Mouse (Mus musculus) cerebellum, adult 8-10 months (tissue): ENCODE results near the gene 1110051M20Rik.
"Not testable (repeated sequence)": the region's sequence is repeated elsewhere in the genome, so short reads cannot be mapped to it uniquely, and the experiment has no call there.

ENCODE experiments used
- DNase-seq: peaks from one replicate; pipeline ENCODE4 v3.0.0; 2022

1110051M20Rik gene

DNA sequence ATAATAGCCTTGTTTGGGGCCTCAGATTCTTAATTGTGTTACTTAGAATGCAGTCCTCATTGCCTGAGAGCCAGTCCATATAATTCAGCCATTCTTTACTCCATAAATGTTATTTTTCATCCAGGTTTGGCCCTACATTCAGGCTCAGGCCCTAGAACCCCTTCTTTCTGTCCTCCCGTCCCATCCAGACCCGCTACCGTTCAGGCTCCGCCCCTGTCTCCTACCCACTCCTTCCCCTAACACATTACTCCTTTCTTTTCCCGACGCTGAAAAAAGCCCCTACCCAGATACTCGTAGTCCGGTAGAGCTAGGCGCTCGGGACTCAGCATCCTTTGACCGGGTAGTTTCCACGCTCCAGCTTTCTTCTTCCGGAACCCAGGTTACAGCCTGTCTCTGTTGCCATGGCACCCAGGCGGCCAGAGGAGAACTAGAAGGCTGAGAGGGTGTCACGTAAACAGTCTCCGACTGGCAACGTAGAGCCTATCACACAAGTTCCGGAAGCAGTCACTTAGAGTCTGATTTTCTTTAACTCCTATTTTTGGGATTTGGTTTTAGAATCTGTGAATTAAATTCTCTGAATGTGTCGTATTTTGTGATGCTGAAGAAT is at the start of gene 1110051M20Rik:
TSS of gene 1110051M20Rik (minus strand) at position 419 of the 607 bp plus-strand sequence.
- DNase-seq = peak; percentile 86

- peak; percentile 79 for DNase-seq
Measured at GRCm38 (mm10) chr2:91493981-91494380, 49.5 kb upstream of the 1110051M20Rik start.

GRCm38 (mm10) chr2:91492071-91492635 is 47.6 kb upstream of the 1110051M20Rik start:
- DNase-seq = peak; percentile 87

DNA sequence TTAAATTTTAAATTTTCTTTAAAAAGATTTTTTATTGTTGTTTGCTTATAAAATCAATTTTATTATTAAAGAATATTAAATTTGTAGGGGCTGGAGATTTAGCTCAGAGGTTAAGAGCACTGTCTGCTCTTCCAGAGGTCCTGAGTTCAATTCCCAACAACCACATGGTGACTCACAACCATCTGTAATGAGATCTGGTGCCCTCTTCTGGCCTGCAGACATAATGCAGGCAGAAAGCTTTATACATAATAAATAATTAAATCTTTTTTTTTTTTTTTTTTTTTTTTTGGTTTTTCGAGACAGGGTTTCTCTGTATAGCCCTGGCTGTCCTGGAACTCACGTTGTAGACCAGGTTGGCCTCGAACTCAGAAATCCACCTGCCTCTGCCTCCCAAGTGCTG is 42.8 kb upstream of the 1110051M20Rik start:
- not testable (repeated sequence) for DNase-seq

DNA sequence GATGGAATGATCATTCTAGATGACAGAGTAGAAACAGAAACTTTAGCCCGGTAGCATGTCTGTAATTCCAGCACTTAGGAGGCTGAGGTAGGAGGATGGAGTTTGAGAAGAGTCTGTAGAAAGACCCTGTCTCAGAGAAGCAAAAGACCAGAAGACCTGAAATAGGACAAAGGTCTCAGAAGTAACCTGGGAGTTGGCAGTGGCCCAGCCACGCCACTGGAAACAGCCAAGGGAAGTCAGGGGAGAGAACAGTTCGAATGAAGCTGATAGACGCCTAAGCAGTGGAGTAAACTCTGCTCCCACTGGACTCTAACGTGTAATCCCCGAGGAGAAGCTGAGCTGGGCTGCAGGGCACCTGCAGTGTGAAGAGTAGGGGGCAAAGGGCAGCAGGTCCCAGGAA is 40.8 kb upstream of the 1110051M20Rik start:
- DNase-seq = no peak

GRCm38 (mm10) chr2:91484698-91485097 is 40.2 kb upstream of the 1110051M20Rik start:
- no peak for DNase-seq

DNA sequence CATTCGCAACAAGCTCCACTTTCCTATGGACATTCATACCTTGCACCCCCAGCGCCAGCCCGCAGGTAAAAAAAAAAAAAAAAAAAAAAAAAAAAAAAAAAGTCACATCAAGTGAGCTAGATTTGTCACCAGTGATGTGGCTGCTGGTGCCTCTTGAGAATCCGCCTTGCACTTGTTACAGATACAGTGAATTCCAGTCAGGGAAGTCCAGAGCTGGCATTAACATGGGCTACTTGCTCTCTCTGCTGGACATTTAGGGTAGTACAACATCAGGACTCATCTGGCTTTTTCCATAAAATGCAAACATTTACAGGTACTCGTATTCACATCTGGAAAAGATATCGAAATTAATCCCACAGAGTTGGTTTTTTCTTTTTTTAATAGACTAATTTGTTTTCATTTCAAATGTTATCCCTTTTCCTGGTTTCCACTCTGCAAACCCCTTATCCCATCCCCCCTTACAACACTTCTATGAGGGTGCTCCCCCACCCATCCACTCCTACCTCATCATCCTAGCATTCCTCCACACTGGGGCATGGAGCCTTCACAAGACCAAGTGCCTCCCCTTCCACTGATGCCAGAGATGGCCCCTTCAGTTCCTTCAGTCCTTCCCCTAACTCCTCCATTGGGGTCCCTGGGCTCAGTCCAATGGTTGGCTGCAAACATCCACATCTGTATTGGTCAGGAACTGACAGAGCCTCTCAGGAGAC is 36.5 kb upstream of the 1110051M20Rik start:
- DNase-seq = peak; percentile 72

DNA sequence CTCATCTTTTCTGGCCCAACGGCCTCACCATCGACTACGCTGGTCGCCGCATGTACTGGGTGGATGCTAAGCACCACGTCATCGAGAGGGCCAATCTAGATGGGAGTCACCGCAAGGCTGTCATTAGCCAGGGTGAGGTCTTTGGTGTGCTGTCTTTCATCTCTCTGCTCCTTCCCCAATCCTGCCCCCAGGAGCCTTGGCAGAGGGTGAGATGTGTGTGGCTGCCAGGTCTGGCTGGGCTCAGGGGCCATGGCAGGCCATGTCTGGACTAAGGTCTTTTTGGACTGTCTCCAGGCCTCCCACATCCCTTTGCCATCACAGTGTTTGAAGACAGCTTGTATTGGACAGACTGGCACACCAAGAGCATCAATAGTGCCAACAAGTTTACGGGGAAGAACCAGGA is 35.9 kb upstream of the 1110051M20Rik start:
- no peak for DNase-seq

GRCm38 (mm10) chr2:91476841-91477240 is 32.3 kb upstream of the 1110051M20Rik start:
- no peak for DNase-seq

DNA sequence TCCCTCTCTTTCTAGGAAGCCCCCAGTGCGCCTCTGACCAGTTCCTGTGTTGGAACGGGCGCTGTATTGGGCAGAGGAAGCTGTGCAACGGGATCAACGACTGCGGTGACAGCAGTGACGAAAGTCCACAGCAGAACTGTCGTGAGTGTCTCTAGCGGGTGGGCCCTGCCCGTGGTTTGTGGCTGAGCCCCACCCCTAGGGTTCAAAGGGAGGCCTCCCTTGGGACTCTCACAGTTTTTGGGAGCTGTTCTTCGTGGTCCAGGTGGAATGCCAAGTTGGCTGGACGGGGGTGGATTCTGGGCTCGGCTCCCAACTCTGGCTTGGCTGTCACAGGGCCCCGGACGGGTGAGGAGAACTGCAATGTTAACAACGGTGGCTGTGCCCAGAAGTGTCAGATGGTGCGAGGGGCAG is 31.8 kb upstream of the 1110051M20Rik start:
- DNase-seq = no peak

GRCm38 (mm10) chr2:91475791-91476190 is 31.3 kb upstream of the 1110051M20Rik start:
- DNase-seq = no peak

GRCm38 (mm10) chr2:91474358-91474757 is 29.9 kb upstream of the 1110051M20Rik start:
- no peak for DNase-seq

- DNase-seq = no peak
Measured at GRCm38 (mm10) chr2:91470055-91470647, 25.6 kb upstream of the 1110051M20Rik start.

GRCm38 (mm10) chr2:91467613-91468012 is 23.1 kb upstream of the 1110051M20Rik start:
- no peak for DNase-seq

DNA sequence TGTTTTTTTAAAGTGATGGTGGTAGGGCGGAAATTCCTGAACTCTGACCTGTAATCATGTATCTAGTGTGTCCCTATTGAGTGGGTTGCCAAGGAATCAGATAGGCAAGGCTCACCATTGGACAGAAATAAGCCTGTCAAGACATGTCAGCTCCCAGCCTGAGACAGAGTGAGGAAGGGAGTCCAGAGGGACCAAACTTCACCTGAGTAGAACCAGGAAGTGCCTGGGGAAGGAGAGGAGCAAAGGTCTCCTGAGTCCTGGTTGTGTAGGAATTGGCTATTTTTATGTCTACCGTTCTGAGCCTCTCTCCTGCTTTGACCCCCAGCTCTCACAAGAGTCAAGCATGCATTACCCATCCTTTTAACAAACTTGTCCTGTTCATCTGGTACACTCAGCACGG is 21.4 kb upstream of the 1110051M20Rik start:
- DNase-seq = no peak

DNA sequence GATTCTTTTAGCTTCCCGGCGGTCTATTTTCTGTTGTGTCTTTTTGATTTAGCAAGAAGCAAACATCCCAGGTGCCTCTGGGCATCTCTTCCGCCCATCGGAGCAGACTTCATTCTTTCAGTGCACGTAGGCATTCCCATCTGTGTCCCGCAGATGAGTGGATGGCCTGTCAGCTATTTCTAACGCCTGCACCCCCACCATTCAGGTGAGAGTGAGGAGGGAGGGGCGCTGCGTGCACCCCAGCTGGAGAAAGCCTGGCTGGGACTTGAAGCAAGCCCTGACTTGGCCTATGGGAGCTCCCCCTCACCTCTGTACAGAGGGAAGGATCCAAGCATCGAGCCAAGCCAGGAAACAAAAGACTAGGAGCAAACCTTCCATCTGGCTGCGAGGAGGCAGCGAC is 18.2 kb upstream of the 1110051M20Rik start:
- DNase-seq = no peak

GRCm38 (mm10) chr2:91462196-91462595 is 17.7 kb upstream of the 1110051M20Rik start:
- DNase-seq = no peak

GRCm38 (mm10) chr2:91461341-91461740 is 16.8 kb upstream of the 1110051M20Rik start:
- no peak for DNase-seq

- DNase-seq = no peak
Measured at GRCm38 (mm10) chr2:91460771-91461170, 16.3 kb upstream of the 1110051M20Rik start.

GRCm38 (mm10) chr2:91460076-91460475 is 15.6 kb upstream of the 1110051M20Rik start:
- DNase-seq = no peak

DNA sequence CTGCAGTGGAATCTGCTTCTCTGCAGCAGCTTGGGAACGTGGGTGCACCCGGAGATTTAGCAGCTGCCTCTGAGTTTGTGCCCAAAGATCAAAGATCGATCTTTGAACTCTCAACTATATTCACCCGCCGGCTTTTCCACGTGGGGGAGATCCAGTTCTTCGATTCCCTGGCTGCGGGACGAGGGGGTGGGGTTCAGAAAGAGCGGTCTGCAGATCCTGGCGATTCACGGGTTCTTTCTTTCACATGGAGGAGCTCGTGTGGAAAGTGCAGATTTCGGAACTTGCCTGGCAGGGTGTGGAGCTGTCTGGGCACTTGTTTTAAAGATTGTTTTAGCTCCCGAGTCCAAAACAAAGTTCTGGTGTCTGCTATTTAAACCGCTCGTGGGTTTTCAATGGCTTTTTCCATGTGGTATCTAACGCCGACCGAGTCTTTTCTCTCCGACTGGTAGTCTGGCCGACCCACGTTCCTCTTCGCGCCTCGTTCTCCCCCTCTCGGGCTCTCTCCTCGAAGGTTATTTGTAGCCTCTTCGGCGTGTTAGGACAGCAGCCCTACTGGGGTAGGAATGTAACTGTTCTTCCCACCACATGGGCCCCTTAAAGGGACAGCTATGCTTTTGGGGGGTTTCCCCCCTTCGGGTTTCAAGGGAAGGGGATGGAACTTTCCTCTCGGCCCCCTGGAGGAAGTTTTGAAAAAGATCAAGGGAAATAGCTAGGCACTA is 14.3 kb upstream of the 1110051M20Rik start:
- DNase-seq = no peak

DNA sequence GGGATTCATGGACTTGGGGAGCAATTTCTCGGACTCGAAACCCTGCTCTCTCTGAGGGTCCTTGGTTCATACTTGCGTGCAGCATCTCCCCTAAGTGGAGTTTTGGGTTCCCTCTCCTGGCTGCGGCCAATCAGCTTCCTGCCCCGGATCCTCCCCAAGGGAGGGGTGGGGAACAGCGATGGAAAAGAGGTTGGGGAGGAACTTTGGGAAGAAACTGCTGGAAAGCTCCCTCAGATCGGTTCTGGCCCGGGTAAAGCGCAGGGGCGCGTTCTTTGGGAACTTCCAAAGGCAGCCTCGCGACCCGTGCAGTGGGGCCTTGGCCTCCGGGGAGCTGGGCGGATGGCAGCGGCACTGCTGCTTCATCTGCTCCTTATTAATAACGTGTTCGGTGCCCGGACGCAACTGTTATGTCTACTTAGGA is 13.8 kb upstream of the 1110051M20Rik start:
- DNase-seq = no peak

- DNase-seq = no peak
Measured at GRCm38 (mm10) chr2:91457656-91458251, 13.2 kb upstream of the 1110051M20Rik start.
